Comparison of ENCODE assay signal across 29 mouse cellular contexts in the genomic region with DNA sequence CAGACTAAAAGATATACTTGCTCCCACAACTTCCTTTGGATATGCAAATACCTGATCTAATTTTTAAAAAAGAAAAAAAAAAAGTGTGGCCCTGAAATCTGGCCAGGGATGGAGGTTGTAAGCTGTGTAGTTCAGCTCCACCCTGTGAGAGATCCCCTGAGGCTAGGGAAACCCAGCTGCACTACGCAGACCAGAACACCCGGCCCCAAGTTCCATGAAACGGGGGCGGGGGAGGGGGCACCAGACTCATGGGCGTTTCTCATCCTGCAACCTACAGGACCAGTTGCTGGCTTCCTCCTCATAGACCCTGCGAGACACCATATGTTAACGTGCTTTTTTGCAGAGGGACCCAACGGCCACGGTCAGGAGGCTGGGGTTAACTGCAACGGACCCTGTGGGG. TPM values are rescaled to one million over a fixed set of nuclear protein-coding genes. Genes with fewer than 3 reads are reported as not detected.
DNase-seq lines count a peak whose midpoint lies in the region; ATAC-seq and TF ChIP-seq lines count a peak whose summit lies in the region.
"Had no signal": no experiment of that assay in that cellular context is flagged by ENCODE, and none has a peak within 500 bp of the region (broad histone marks: within the 10 kb centered on the region; RNA-seq: fewer than 3 reads in every experiment).

No protein-coding gene starts in this region.

- no peak for TF ChIP-seq CTCF in spleen, adult 2 months (IDR thresholded peaks at IDR 0.05; ENCODE audit: extremely low read depth, insufficient read depth, insufficient read length, insufficient replicate concordance)

- H3K27me3 ChIP-seq in spleen, adult 2 months (ENCODE audit: control insufficient read depth, insufficient read depth, low read length): no peaks in the 10 kb centered on the region
- H3K27me3 ChIP-seq: forebrain, embryonic 13.5 days; heart, embryonic 13.5 days; hindbrain, embryonic 12.5 days; hindbrain, embryonic 15.5 days; intestine, embryonic 15.5 days had no signal

- DNase-seq in heart, adult 11 months: peak; percentile 71
- DNase-seq in heart, adult 8-10 months (ENCODE audit: low spot score): no peak
- DNase-seq in spleen, adult 2 months (ENCODE audit: low read depth in 1 of 2, low spot score in 2 of 2): no peak
- no peak for DNase-seq in spleen, postnatal 14 days (ENCODE audit: low spot score in 2 of 2)
- peak; percentile 51 to 52 for DNase-seq in B cell, adult 2 months
- peak; percentile 68 to 69 for DNase-seq in spleen, postnatal 36 days (ENCODE audit: low spot score in 2 of 2)
- no peak for DNase-seq in right cerebral cortex, adult 18-20 months
- DNase-seq: adrenal gland, postnatal 10 days; adrenal gland, postnatal 36 days; cerebellum, adult 11 months; cerebellum, adult 2 months; cerebellum, adult 9-11 months; cerebellum, postnatal 25 days; gastrocnemius, postnatal 10 days; gastrocnemius, postnatal 36 days; heart, postnatal 14 days had no signal

- 34% methylated on average over 10 of the region's 10 CpGs for WGBS in spleen, adult 2 months

- H3K4me3 ChIP-seq in spleen, adult 2 months (ENCODE audit: extremely low read depth, insufficient read depth, insufficient read length): peak overlapping the region; percentile 31; the same call in 1 of the 2 replicates
- H3K4me3 ChIP-seq: forebrain, embryonic 10.5 days; forebrain, embryonic 13.5 days; heart, embryonic 10.5 days; heart, embryonic 13.5 days; hindbrain, embryonic 12.5 days; hindbrain, embryonic 15.5 days; intestine, embryonic 15.5 days had no signal

- H3K36me3 ChIP-seq in spleen, adult 2 months (ENCODE audit: control insufficient read depth, insufficient read depth, low read length): no peaks in the 10 kb centered on the region
- H3K36me3 ChIP-seq: forebrain, embryonic 10.5 days; G1E; heart, embryonic 10.5 days; heart, embryonic 13.5 days; hindbrain, embryonic 12.5 days; hindbrain, embryonic 15.5 days; intestine, embryonic 15.5 days had no signal

- TF ChIP-seq POLR2A in spleen, adult 2 months (IDR thresholded peaks at IDR 0.05; ENCODE audit: low read depth, low read length): no peak

- peaks cover 36% of the 10 kb centered on the region for H3K4me1 ChIP-seq in spleen, adult 2 months (ENCODE audit: control insufficient read depth, insufficient read depth, insufficient read length)
- H3K4me1 ChIP-seq: forebrain, embryonic 13.5 days; heart, embryonic 10.5 days; heart, embryonic 13.5 days; hindbrain, embryonic 12.5 days; hindbrain, embryonic 15.5 days; intestine, embryonic 15.5 days had no signal

- no peak for ATAC-seq in inflammation-experienced regulatory T-cells, adult 6 months
- ATAC-seq: forebrain, embryonic 13.5 days; forebrain, embryonic 16.5 days; intestine, embryonic 15.5 days; Patski had no signal

- H3K27ac ChIP-seq in spleen, adult 2 months (ENCODE audit: insufficient read depth, low read length): peak overlapping the region; percentile 93
- H3K27ac ChIP-seq: forebrain, embryonic 10.5 days; forebrain, embryonic 13.5 days; heart, embryonic 10.5 days; heart, embryonic 13.5 days; hindbrain, embryonic 12.5 days; hindbrain, embryonic 15.5 days; intestine, embryonic 15.5 days had no signal

RNA-seq across cellular contexts. Expression of a gene that starts 3.9 kb away (rescaled TPM):
- 1 to 10 TPM; 1.6 to 4.5 (median 2.3) TPM for total RNA-seq in heart, adult 8-10 months (2022)
- 87.5 and 92.6 TPM in 2 replicates for polyA plus RNA-seq in spleen, adult 2 months (2012; rRNA removed)
- under 1 TPM in 2 of 3 experiments, not detected in 1; 0.18 to 0.43 TPM for polyA plus RNA-seq in inflammation-experienced regulatory T-cells, adult 6 months (2017; shearing (Covaris generic))
- total RNA-seq: G1E had no signal
- polyA plus RNA-seq: Patski had no signal

RNA-seq across cellular contexts. Expression of a gene that starts 24.6 kb away (rescaled TPM):
- 1 to 10 TPM in 3 of 4 experiments, under 1 TPM in 1; 0.65 to 2.4 (median 1.2) TPM for total RNA-seq in heart, adult 8-10 months (2022)
- 11.1 and 13.4 TPM in 2 replicates for polyA plus RNA-seq in spleen, adult 2 months (2012; rRNA removed)
- under 1 TPM in 1 of 3 experiments, not detected in 2; 0.18 TPM for polyA plus RNA-seq in inflammation-experienced regulatory T-cells, adult 6 months (2017; shearing (Covaris generic))
- total RNA-seq: granulocyte monocyte progenitor cell, adult 5-6 weeks; hematopoietic stem cell, adult 5-6 weeks had no signal
- polyA plus RNA-seq: G1E had no signal

Comparison
In these comparisons a context has a peak if more than half of its experiments do, and no peak if none do; other contexts are left out.
1. DNase-seq: peak in heart, adult 11 months (single experiment), B cell, adult 2 months (2 of 2) and spleen, postnatal 36 days (2 of 2); none in heart, adult 8-10 months (single experiment), spleen, adult 2 months (0 of 2), spleen, postnatal 14 days (0 of 2) and right cerebral cortex, adult 18-20 months (single experiment).
2. RNA of a gene that starts 3.9 kb away (polyA plus RNA-seq): 87.5 to 92.6 TPM in spleen, adult 2 months; 0.18 to 0.43 TPM in inflammation-experienced regulatory T-cells, adult 6 months; every median in the first group is over 10 times any median in the second.